In the genomic region with DNA sequence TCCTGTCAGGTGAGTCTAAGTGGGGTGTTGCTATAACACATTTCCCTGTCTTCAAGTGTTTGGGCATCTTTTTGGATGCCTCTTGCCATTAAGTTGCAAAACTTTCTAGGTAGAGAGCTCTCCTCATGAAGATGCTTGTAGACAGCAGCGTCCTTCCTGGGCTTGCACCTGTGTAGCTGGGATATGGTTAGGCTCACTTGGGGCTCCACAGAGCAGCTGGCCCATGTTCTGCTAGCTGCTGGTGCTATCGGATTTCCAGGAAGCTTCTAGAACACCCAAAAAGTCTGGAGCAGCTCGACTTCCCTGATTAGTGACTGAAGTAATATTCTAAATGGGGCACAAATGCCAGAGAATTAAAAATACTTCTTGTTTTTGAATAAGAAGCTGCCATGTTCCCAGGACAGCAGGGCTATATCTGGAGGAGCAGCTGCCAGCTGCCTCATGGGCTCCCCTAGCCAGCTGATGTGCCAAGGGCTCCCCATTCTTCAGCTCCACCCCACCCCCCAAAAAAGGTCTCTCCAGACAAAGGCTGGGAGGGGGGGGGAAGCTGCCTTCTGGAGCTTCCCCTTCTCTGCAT, we compare ENCODE assay signal across 23 mouse cellular contexts.
DNase-seq lines count a peak whose midpoint lies in the region; ATAC-seq and TF ChIP-seq lines count a peak whose summit lies in the region.
"Had no signal": no experiment of that assay in that cellular context is flagged by ENCODE, and none has a peak within 500 bp of the region (broad histone marks: within the 10 kb centered on the region; RNA-seq: fewer than 3 reads in every experiment).

No protein-coding gene starts in this region.

- peak; percentile 55; the same call in 1 of the 2 replicates for ATAC-seq in forebrain, postnatal 0 days
- ATAC-seq in forebrain, embryonic 14.5 days: no peak
- no peak for ATAC-seq in midbrain, postnatal 0 days (ENCODE audit: low FRiP score)
- ATAC-seq: CD4-positive, CD25-positive, alpha-beta regulatory T cell, adult 4 months; forebrain, embryonic 13.5 days; midbrain, embryonic 13.5 days; Patski had no signal

- TF ChIP-seq CTCF in forebrain, postnatal 0 days (IDR thresholded peaks at IDR 0.05; ENCODE audit: low read depth): no peak
- TF ChIP-seq CTCF in midbrain, postnatal 0 days (IDR thresholded peaks at IDR 0.05): no peak

- 64% methylated on average over 3 of the region's 3 CpGs for WGBS in forebrain, postnatal 0 days
- 64% methylated on average over 3 of the region's 3 CpGs for WGBS in forebrain, embryonic 14.5 days
- WGBS in midbrain, postnatal 0 days: 76% methylated on average over 3 of the region's 3 CpGs

- no peaks in the 10 kb centered on the region for H3K4me1 ChIP-seq in forebrain, postnatal 0 days (ENCODE audit: insufficient read depth)
- no peaks in the 10 kb centered on the region for H3K4me1 ChIP-seq in forebrain, embryonic 14.5 days (ENCODE audit: control insufficient read depth, insufficient read depth, low read length)
- no peaks in the 10 kb centered on the region for H3K4me1 ChIP-seq in midbrain, postnatal 0 days (ENCODE audit: insufficient read depth, low read length)
- H3K4me1 ChIP-seq: forebrain, embryonic 13.5 days; heart, embryonic 12.5 days; hindbrain, embryonic 13.5 days; limb, embryonic 15.5 days; midbrain, embryonic 13.5 days had no signal

- H3K4me3 ChIP-seq in forebrain, postnatal 0 days (ENCODE audit: low read depth, low read length): no peak overlapping the region
- no peak overlapping the region for H3K4me3 ChIP-seq in forebrain, embryonic 14.5 days (ENCODE audit: low read depth, low read length)
- no peak overlapping the region for H3K4me3 ChIP-seq in midbrain, postnatal 0 days (ENCODE audit: low read depth, low read length)
- H3K4me3 ChIP-seq: erythroblast, embryonic 14.5 days; forebrain, embryonic 13.5 days; gastrocnemius, adult 2 months; heart, embryonic 12.5 days; hindbrain, embryonic 13.5 days; left cerebral cortex, adult 2 months; limb, embryonic 15.5 days; midbrain, embryonic 13.5 days; neural tube, embryonic 13.5 days had no signal

- H3K9me3 ChIP-seq in forebrain, postnatal 0 days (ENCODE audit: low read length): no peaks in the 10 kb centered on the region
- no peaks in the 10 kb centered on the region for H3K9me3 ChIP-seq in forebrain, embryonic 14.5 days (replicated peaks; ENCODE audit: control insufficient read depth, low read length)
- no peaks in the 10 kb centered on the region for H3K9me3 ChIP-seq in midbrain, postnatal 0 days (ENCODE audit: low read length)
- H3K9me3 ChIP-seq: forebrain, embryonic 13.5 days; heart, embryonic 12.5 days; hindbrain, embryonic 13.5 days; limb, embryonic 15.5 days; midbrain, embryonic 13.5 days; neural tube, embryonic 13.5 days had no signal

- no peak overlapping the region for H3K4me2 ChIP-seq in forebrain, postnatal 0 days (ENCODE audit: low read depth)
- no peak overlapping the region for H3K4me2 ChIP-seq in forebrain, embryonic 14.5 days (ENCODE audit: low read length)
- no peak overlapping the region for H3K4me2 ChIP-seq in midbrain, postnatal 0 days (ENCODE audit: low read depth, low read length, poor library complexity, severe bottlenecking)
- H3K4me2 ChIP-seq: forebrain, embryonic 13.5 days; heart, embryonic 12.5 days; hindbrain, embryonic 13.5 days; limb, embryonic 15.5 days; midbrain, embryonic 13.5 days; neural tube, embryonic 13.5 days had no signal

- no peaks in the 10 kb centered on the region for H3K36me3 ChIP-seq in forebrain, postnatal 0 days (ENCODE audit: insufficient read depth)
- H3K36me3 ChIP-seq in forebrain, embryonic 14.5 days (ENCODE audit: control insufficient read depth, insufficient read depth, low read length): no peaks in the 10 kb centered on the region
- H3K36me3 ChIP-seq in midbrain, postnatal 0 days (ENCODE audit: insufficient read depth, low read length): no peaks in the 10 kb centered on the region
- H3K36me3 ChIP-seq: heart, embryonic 12.5 days; hindbrain, embryonic 13.5 days; limb, embryonic 15.5 days; midbrain, embryonic 13.5 days; neural tube, embryonic 13.5 days had no signal

- peak; percentile 21 for DNase-seq in forebrain, postnatal 0 days
- no peak for DNase-seq in forebrain, embryonic 14.5 days (ENCODE audit: low spot score)
- DNase-seq in layer of hippocampus, adult 9-11 months: peak; percentile 65
- no peak for DNase-seq in layer of hippocampus, postnatal 36 days
- DNase-seq in right cerebral cortex, adult 18-20 months: peak; percentile 21
- DNase-seq in right cerebral cortex, adult 2 months (ENCODE audit: low spot score in 2 of 2): no peak
- no peak for DNase-seq in midbrain, postnatal 0 days (ENCODE audit: low spot score)
- DNase-seq: adrenal gland, adult 8-10 months; cerebellum, adult 9-10 months; gastrocnemius, adult 2 months; heart, postnatal 14 days; lung, postnatal 10 days had no signal

- H3K9ac ChIP-seq in forebrain, postnatal 0 days: no peak overlapping the region
- no peak overlapping the region for H3K9ac ChIP-seq in forebrain, embryonic 14.5 days (ENCODE audit: low read length)
- H3K9ac ChIP-seq in midbrain, postnatal 0 days (replicated peaks; ENCODE audit: low read length, poor library complexity, severe bottlenecking): no peak overlapping the region
- H3K9ac ChIP-seq: forebrain, embryonic 13.5 days; heart, embryonic 12.5 days; hindbrain, embryonic 13.5 days; limb, embryonic 15.5 days; midbrain, embryonic 13.5 days; neural tube, embryonic 13.5 days had no signal

- no peaks in the 10 kb centered on the region for H3K27me3 ChIP-seq in forebrain, postnatal 0 days (ENCODE audit: insufficient read depth, low read length)
- no peaks in the 10 kb centered on the region for H3K27me3 ChIP-seq in forebrain, embryonic 14.5 days (replicated peaks; ENCODE audit: control insufficient read depth, insufficient read depth, low read length)
- no peaks in the 10 kb centered on the region for H3K27me3 ChIP-seq in midbrain, postnatal 0 days (ENCODE audit: insufficient read depth, low read length)
- H3K27me3 ChIP-seq: forebrain, embryonic 13.5 days; hindbrain, embryonic 13.5 days; limb, embryonic 15.5 days; midbrain, embryonic 13.5 days; neural tube, embryonic 13.5 days; Patski had no signal

- no peak overlapping the region for H3K27ac ChIP-seq in forebrain, postnatal 0 days (ENCODE audit: low read depth, low read length)
- no peak overlapping the region for H3K27ac ChIP-seq in forebrain, embryonic 14.5 days (ENCODE audit: low read depth, low read length)
- H3K27ac ChIP-seq in midbrain, postnatal 0 days (ENCODE audit: low read depth, low read length): no peak overlapping the region
- H3K27ac ChIP-seq: forebrain, embryonic 13.5 days; gastrocnemius, adult 2 months; hindbrain, embryonic 13.5 days; left cerebral cortex, adult 2 months; midbrain, embryonic 13.5 days; neural tube, embryonic 13.5 days; stomach, postnatal 0 days had no signal

Comparison
In these comparisons a context has a peak if more than half of its experiments do, and no peak if none do; other contexts are left out.
1. DNase-seq: peak in forebrain, postnatal 0 days (single experiment), layer of hippocampus, adult 9-11 months (single experiment) and right cerebral cortex, adult 18-20 months (single experiment); none in forebrain, embryonic 14.5 days (single experiment), layer of hippocampus, postnatal 36 days (0 of 2), right cerebral cortex, adult 2 months (0 of 2) and midbrain, postnatal 0 days (single experiment).